Mouse (Mus musculus) lung, adult 2 months (tissue): Measurements from ENCODE around the gene Dyrk2. TPM values are rescaled to one million over a fixed set of nuclear protein-coding genes. Genes with fewer than 3 reads are reported as not detected.

Experiments
- DNase-seq: peaks from one replicate; pipeline ENCODE4 v3.0.0; 2022
- H3K4me1 ChIP-seq: fragments of 200-500 bp; 2 replicates; pipeline ENCODE4 v1.6.1; 2011; ENCODE audit warnings: low read length; ENCODE audit not compliant: control insufficient read depth, insufficient read depth
- H3K4me3 ChIP-seq: fragments of 200-500 bp; replicated peaks from 2 replicates; pipeline ENCODE3; 2011; ENCODE audit warnings: low read depth, mild to moderate bottlenecking, control low read depth, low read length; ENCODE audit errors: extremely low read depth
- CTCF ChIP-seq: fragments of 200-500 bp; IDR thresholded peaks from 2 replicates; pipeline ENCODE4 v1.5.1; 2011; ENCODE audit warnings: mild to moderate bottlenecking, low read length, control low read depth; ENCODE audit not compliant: insufficient read depth
- POLR2A ChIP-seq: fragments of 200-500 bp; IDR thresholded peaks from 2 replicates; pipeline ENCODE4 v1.6.1; 2011; ENCODE audit warnings: low read depth, mild to moderate bottlenecking, control low read depth, low read length, borderline replicate concordance; ENCODE audit errors: extremely low read depth
- WGBS: fragments of 180-500 bp; shearing (Covaris S2); methylation state at CpG from one replicate; pipeline ENCODE4 v1.1.7; 2018; 5-methylcytosine and 5-hydroxymethylcytosine counted together
- polyA plus RNA-seq: library from polyadenylated mRNA; depleted of rRNA; stranded (reverse); fragments of >200 nt; gene quantifications from 2 replicates; pipeline ENCODE4 v1.2.3, GENCODE M21; 2012

Dyrk2 gene
- polyA plus RNA-seq, 1 experiment: 25.8 TPM

GRCm38 (mm10) chr10:118852554-118852953 lies 17.5 kb downstream of the Dyrk2 start:
- WGBS: 77% methylated on average over 16 of the region's 16 CpGs
- TF ChIP-seq CTCF (no peak), POLR2A (no peak)

GRCm38 (mm10) chr10:118848501-118848900 lies 21.5 kb downstream of the Dyrk2 start:
- H3K4me3 ChIP-seq: no peak overlapping the region
- no peaks in the 10 kb centered on the region; the same call in 1 of the 2 replicates for H3K4me1 ChIP-seq
- DNase-seq: no peak
- TF ChIP-seq POLR2A (no peak), CTCF (no peak)
- WGBS: 78% methylated on average over 4 of the region's 4 CpGs

More at GRCm38 (mm10) chr10:118852554-118852953, 17.5 kb downstream of the Dyrk2 start:
- Histone ChIP-seq H3K4me3 (no peak overlapping the region), H3K4me1 (no peaks in the 10 kb centered on the region; the same call in 1 of the 2 replicates)
- no peak for DNase-seq

DNA sequence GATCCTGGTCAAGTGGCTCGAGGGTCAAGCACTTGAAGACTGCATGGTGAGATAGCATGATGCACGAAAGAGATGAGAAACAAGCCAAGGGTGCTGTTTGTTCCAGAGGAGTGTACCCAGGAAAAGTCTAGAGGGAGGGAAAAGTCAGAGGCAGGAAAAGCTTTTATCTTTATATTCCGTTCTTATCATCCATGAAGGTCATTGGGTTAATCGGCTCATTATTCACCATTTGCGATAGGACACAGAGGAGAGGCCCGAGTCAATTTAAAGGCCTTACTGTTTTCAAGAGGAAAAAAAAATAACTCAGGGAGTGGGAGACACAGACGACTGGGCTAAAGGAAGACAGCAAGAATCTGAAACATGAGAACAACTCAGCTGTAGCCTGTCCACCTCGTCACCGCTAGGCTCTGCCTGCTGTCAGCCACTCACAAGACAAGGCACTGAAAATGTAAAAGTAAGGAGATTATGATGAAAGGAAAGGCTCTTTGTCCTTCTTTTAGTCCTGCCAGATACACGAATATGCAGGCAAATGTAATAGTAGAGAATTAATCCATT lies 22.9 kb downstream of the Dyrk2 start:
- no peaks in the 10 kb centered on the region for H3K4me1 ChIP-seq
- WGBS: 52% methylated on average over 10 of the region's 10 CpGs
- no peak overlapping the region for H3K4me3 ChIP-seq
- TF ChIP-seq POLR2A (no peak), CTCF (no peak)
- DNase-seq: no peak

- DNase-seq: no peak
- no peaks in the 10 kb centered on the region for H3K4me1 ChIP-seq
- H3K4me3 ChIP-seq: no peak overlapping the region
- WGBS: 94% methylated on average over 9 of the region's 9 CpGs
- TF ChIP-seq POLR2A (no peak), CTCF (no peak)
These were observed 29.4 kb downstream of the Dyrk2 start for GRCm38 (mm10) chr10:118840598-118840997.

DNA sequence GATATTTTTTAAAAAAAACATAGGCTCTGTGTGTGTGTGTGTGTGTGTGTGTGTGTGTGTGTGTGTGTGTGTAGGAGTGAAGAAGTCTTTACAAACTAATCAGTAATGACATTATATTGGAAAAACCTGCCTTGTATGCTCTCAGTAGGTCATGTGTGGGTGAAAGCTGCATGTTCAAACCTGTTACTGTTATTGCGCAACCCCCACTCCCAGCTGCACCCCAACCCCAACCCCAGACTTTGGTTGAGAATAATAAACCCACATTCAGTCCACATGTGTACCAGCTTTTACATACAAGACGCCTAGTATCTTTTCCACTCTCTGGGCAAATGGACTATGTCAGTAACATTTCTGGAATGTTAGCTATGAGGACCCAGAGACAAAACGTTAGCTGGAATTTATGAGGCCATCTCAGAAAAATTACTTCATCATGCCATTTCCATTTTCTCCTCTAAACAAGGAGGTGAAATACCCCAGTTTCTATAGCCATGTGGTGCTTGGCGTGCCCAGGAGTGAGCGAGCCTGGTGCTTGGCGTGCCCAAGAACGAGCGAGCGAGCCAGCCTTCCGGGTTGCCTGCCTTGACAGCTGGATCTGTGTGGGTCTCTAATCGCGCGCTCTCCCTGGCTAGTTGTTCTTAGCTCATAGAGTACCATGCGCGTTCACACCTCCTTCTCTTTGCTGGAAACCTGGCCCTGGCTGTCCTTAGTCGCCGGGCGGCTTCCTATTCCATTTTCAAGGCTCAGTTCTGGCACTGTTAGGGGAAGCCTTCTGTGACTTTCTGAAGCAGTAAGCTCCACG lies 30.5 kb downstream of the Dyrk2 start:
- WGBS: 79% methylated on average over 19 of the region's 19 CpGs
- Histone ChIP-seq H3K4me3 (no peak overlapping the region), H3K4me1 (no peaks in the 10 kb centered on the region)
- TF ChIP-seq POLR2A: no peak
- TF ChIP-seq CTCF: no peak
- DNase-seq: no peak

DNA sequence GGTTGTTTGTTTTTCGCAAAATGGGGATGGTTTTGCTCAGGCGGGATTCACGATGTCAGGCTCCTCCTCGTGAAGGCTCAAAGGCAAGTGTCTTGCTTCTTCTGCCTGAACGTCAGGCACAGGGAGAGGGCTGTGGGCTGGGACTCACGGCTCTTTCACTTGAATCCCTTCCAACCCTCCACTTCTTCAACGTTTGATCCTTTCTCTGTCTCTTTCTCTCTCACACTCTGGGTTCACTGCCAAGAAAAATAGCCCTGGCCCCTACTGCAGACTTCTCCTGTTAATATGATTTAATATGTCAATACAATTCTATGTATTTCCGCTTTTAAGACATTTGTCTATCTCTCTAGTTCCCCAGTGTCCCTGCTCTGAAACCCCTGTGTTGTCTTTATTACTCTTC lies 32.4 kb downstream of the Dyrk2 start:
- Histone ChIP-seq H3K4me3 (no peak overlapping the region), H3K4me1 (no peaks in the 10 kb centered on the region)
- no peak for DNase-seq
- 49% methylated on average over 8 of the region's 8 CpGs for WGBS
- TF ChIP-seq POLR2A: no peak
- TF ChIP-seq CTCF: no peak

DNA sequence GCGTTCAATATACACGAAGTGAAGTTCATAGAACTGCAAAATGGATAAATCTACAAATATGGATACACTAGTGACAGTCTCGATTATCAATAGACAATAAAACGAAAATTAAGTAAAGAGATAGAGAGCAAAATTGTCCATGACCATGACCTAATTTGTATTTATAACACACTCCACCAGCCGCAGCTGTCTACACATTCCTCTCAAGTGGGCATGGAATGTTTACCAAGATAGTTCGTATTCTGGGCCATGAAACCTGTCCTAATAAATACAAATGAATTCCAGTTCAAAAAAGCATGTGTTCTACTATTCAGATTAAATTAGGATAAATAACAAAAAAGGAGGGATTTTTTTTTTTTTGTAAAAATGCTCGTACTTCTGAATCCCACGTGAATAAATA lies 38.8 kb downstream of the Dyrk2 start:
- TF ChIP-seq CTCF: no peak
- TF ChIP-seq POLR2A: no peak
- no peak for DNase-seq
- no peak overlapping the region for H3K4me3 ChIP-seq
- H3K4me1 ChIP-seq: no peaks in the 10 kb centered on the region
- whole genome bisulfite sequencing: 69% methylated on average over 8 of the region's 8 CpGs

DNA sequence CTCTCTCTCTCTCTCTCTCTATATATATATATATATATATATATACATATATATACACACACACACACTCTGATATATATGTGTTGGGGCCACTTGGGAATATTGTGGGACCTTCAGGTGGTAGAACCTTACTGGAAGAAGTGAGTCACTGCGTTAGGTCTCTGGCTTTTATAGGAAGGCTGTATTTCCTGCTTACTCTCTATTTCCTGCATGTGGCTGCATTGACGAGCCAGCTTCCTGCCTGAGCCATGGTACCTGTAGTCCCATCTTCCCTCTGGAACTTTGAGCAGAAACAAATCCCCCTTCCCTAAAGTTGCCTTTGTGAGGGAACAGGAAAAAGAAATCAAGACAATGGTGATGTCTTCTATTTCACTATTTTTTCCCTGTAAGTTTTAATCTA lies 40.4 kb downstream of the Dyrk2 start:
- Histone ChIP-seq H3K4me1 (no peaks in the 10 kb centered on the region), H3K4me3 (no peak overlapping the region)
- no peak for TF ChIP-seq POLR2A
- no peak for TF ChIP-seq CTCF
- 47% methylated on average over 2 of the region's 2 CpGs for WGBS
- no peak for DNase-seq

- Histone ChIP-seq H3K4me1 (no peaks in the 10 kb centered on the region), H3K4me3 (no peak overlapping the region)
- 94% methylated on average over 7 of the region's 7 CpGs for WGBS
- DNase-seq: no peak
- TF ChIP-seq POLR2A (no peak), CTCF (no peak)
These were observed 42.9 kb downstream of the Dyrk2 start for GRCm38 (mm10) chr10:118827116-118827515.

GRCm38 (mm10) chr10:118824830-118825229 lies 45.2 kb downstream of the Dyrk2 start:
- no peak for DNase-seq
- no peak for TF ChIP-seq CTCF
- TF ChIP-seq POLR2A: no peak
- 75% methylated on average over 8 of the region's 8 CpGs for WGBS
- no peak overlapping the region for H3K4me3 ChIP-seq
- H3K4me1 ChIP-seq: no peaks in the 10 kb centered on the region
